Mouse (Mus musculus): ENCODE measurements around the gene Ngef. TPM values are rescaled to one million over a fixed set of nuclear protein-coding genes. Genes with fewer than 3 reads are reported as not detected.
A peak's percentile ranks its signal among the peaks of the same experiment; 100 is the strongest.

Gene Ngef
- total RNA-seq, 2 experiments from 2014 or later: 0.49 to 0.57 TPM

DNA sequence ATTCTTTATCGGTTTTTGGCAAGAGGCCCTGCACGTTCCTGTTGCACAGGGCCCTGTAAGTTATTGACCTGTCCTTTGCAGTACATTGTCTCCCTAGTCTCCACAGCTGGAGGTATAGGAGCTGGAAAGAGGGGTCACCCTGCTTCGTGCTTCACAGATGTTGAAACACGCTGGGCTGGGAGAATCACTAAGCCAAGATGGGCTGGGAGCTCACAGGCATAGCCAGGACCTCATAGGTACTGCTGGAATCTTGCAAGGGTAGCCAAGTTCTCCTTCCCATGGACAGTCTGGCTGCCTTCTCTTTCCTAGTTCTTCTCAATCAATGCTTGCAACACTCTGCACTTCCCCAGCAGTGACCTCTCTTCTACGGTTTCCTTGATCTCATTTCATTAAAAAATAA lies 409 bp downstream of the Ngef start:
- no peak for DNase-seq
- intact Hi-C loops (cut with DNase I): no loop called here

- peak in 1 of 2 experiments; percentile 17 for DNase-seq
- intact Hi-C loops (cut with DNase I): no loop called here
Measured at GRCm38 (mm10) chr1:87568398-87568797, 5.3 kb downstream of the Ngef start.

DNA sequence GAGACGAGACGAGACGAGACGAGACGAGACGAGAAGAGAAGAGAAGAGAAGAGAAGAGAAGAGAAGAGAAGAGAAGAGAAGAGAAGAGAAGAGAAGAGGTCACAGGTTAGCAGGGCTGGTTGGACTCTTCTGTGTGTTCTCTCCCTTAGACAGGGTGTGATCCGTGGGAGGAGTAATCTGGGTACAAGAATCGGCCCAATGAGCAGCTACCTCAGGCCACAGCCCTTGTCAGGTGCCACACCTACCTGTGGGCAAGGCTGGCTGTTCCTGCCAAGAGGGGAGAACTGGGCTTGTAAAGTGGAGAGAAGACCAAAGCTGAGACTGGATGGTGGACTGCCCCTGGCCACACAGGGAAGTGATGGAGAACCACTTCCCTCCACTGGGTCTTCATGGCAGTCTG lies 7.9 kb downstream of the Ngef start:
- no peak for DNase-seq
- intact Hi-C loops (cut with DNase I): no loop called here

DNA sequence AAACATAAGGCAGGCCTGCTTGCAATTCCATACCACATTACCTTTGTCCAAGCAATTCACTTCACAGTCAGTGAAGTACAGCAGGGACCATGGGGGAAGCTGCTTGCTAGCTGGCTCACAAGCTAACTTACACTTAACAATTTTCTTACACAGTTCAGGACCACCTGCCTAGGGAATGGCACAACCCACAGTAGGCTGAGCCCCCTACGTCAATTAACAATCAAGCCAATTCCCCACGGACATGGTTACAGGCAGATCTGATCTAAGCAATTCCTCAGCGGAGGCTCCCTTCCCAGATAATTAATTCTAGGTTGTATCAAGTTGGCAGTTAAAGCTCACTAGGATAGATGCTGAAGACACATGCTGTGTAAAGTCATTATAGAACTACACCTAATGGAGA lies 10.7 kb downstream of the Ngef start:
- no peak for DNase-seq
- intact Hi-C loops (cut with DNase I): no loop called here

GRCm38 (mm10) chr1:87553586-87553985 lies 20.1 kb downstream of the Ngef start:
- DNase-seq: no peak

GRCm38 (mm10) chr1:87551008-87551407 lies 22.7 kb downstream of the Ngef start:
- DNase-seq: no peak
- intact Hi-C loops (cut with DNase I): no loop called here

More at GRCm38 (mm10) chr1:87553586-87553985, 20.1 kb downstream of the Ngef start:
- intact Hi-C loops (cut with DNase I): no loop called here

- peak in 1 of 2 experiments; percentile 20 for DNase-seq
- intact Hi-C loops (cut with DNase I): no loop called here
Measured at GRCm38 (mm10) chr1:87541614-87542013, 32.1 kb downstream of the Ngef start.

- no peak for DNase-seq
- intact Hi-C loops (cut with DNase I): no loop called here
Measured at GRCm38 (mm10) chr1:87537008-87537407, 36.7 kb downstream of the Ngef start.

DNA sequence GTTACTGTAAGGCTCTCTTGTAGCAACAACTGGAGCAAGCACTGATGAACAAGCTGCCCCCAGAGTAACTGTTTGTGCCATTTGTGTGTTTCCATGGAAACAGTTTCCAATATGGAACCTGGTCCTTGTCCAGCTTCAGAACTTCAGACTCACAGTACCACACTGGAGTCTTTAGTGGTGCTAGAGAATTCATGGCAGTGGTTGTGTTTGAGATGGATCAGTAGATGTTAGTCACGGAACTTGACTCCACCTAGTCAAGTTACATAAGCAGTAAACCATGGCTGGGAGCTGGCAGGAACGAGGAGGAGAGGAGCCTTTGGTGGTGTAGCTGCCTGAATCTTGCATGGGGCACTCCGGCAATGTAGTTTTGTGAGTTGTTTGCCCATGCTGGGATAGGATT lies 39.6 kb downstream of the Ngef start:
- intact Hi-C loops (cut with DNase I): no loop called here
- no peak for DNase-seq

DNA sequence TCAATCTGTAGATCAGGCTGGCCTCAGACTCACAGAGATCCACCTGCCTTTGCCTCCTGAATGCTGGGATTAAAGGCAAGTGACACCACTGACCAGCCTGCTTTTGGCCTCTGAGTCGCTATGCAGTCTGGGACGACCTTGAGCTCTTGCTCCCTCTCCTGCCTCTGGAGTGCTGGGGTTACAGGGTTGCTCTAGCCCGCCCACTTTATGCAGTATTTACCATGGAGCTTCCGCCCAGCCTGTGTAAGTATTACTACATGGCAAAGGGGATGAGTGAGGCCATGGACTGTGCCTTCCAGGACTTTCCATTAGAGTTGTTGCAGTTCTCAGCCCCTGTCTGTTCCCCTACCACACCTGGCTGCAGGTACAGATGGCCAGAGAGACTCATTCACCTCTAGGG lies 41.3 kb downstream of the Ngef start:
- DNase-seq: no peak
- intact Hi-C loops (cut with DNase I): no loop called here

GRCm38 (mm10) chr1:87527191-87527590 lies 46.5 kb downstream of the Ngef start:
- intact Hi-C loops (cut with DNase I): no loop called here
- DNase-seq: peak in 1 of 2 experiments; percentile 25

- DNase-seq: no peak
- intact Hi-C loops (cut with DNase I): no loop called here
Measured at GRCm38 (mm10) chr1:87525041-87525440, 48.6 kb downstream of the Ngef start.

- intact Hi-C loops (cut with DNase I): no loop called here
- DNase-seq: no peak
Measured at GRCm38 (mm10) chr1:87521523-87521922, 52.1 kb downstream of the Ngef start.

GRCm38 (mm10) chr1:87520467-87520866 lies 53.2 kb downstream of the Ngef start:
- intact Hi-C loops (cut with DNase I): no loop called here
- no peak for DNase-seq

GRCm38 (mm10) chr1:87510845-87511244 lies 62.8 kb downstream of the Ngef start:
- intact Hi-C loops (cut with DNase I): no loop called here

DNA sequence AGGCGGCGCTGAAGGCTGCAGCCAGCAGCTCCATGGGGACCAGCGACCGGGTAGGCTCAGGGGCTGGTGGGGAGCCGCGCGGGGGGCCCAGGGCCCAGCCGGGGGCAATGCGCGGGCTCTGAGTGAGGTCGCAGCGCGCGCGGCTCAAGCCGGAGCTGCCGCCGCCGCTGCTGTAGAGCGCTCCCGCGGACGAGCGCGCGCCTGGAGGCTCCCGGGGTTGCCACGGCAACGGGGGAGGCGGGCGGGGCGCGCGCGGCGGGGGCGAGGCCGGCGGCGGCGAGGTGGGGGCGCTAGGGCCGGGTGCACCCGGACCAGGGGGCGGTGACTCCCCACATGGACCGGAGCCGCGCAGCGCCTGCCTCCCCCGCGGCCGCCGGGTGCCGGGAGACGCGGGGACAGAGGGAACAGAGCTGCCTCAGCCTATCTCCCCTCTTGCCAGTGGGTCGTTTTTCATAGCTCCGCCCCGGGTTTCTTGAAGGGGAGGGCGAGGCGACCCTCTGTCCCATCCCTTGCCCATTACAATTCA lies 63.4 kb downstream of the Ngef start:
- intact Hi-C loops (cut with DNase I): no loop called here
- DNase-seq: peak; percentile 54 to 62

More at GRCm38 (mm10) chr1:87510845-87511244, 62.8 kb downstream of the Ngef start:
- DNase-seq: no peak

- intact Hi-C loops (cut with DNase I): no loop called here
- peak; percentile 10 to 17 for DNase-seq
Measured at GRCm38 (mm10) chr1:87509561-87510165, 64.0 kb downstream of the Ngef start, which contains the start of gene Neu2. Neu2 (plus strand) TSS chr1:87509889.

- DNase-seq: no peak
- intact Hi-C loops (cut with DNase I): no loop called here
Measured at GRCm38 (mm10) chr1:87508591-87509560, 64.8 kb downstream of the Ngef start.

GRCm38 (mm10) chr1:87507857-87508256 lies 65.8 kb downstream of the Ngef start:
- intact Hi-C loops (cut with DNase I): no loop called here
- no peak for DNase-seq

DNA sequence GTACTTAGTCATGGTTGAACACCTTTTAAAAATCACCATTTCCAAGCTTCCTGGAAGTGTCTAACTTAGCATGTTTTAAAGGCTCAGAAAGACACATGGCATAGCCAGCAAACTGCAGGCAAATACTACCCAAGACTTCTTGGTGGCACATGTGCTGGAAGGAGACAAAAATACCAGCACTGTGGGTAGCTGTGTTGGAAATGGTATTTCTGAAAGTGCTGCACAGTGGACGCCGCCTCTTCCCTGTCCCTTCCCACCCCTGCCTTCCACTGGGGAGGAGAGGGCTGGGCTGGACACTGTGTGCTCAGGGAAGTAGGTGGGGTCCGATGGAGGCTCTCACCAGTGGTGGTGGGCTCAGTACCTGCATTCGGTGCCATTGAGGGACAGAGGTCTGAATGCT lies 68.1 kb downstream of the Ngef start:
- DNase-seq: no peak
- intact Hi-C loops (cut with DNase I): no loop called here

- DNase-seq: no peak
- intact Hi-C loops (cut with DNase I): no loop called here
Measured at GRCm38 (mm10) chr1:87493542-87493941, 80.1 kb downstream of the Ngef start.

Measured in heart, postnatal 14 days (tissue).